Mouse (Mus musculus) stomach, postnatal 0 days (tissue): ENCODE measurements around the gene Zxdc. TPM values are rescaled to one million over a fixed set of nuclear protein-coding genes. Genes with fewer than 3 reads are reported as not detected.

Experiments used
- ATAC-seq: fragments of 200-750 bp; cut with Nextera tagmentation; 2 replicates; pipeline ENCODE4 v1.8.0; 2017; ENCODE audit not compliant: low FRiP score, low TSS enrichment
- DNase-seq: peaks from one replicate; pipeline ENCODE4 v3.0.0-alpha.2; 2016; ENCODE audit warnings: low spot score
- H3K27ac ChIP-seq: fragments of 300-500 bp; sonication (generic); replicated peaks from 2 replicates; pipeline ENCODE4 v1.5.1; 2014; ENCODE audit warnings: mild to moderate bottlenecking, control low read depth
- H3K27me3 ChIP-seq: fragments of 300-500 bp; sonication (generic); 2 replicates; pipeline ENCODE4 v1.6.1; 2014; ENCODE audit warnings: low read length; ENCODE audit not compliant: control insufficient read depth, insufficient read depth
- H3K36me3 ChIP-seq: fragments of 300-500 bp; sonication (generic); 2 replicates; pipeline ENCODE4 v1.6.1; 2014; ENCODE audit warnings: low read length, mixed read lengths; ENCODE audit not compliant: control insufficient read depth, insufficient read depth
- H3K4me1 ChIP-seq: fragments of 300-500 bp; sonication (generic); replicated peaks from 2 replicates; pipeline ENCODE4 v1.6.1; 2014; ENCODE audit warnings: antibody characterized with exemption; ENCODE audit not compliant: control insufficient read depth, insufficient read depth
- H3K4me2 ChIP-seq: fragments of 300-500 bp; sonication (generic); replicated peaks from 2 replicates; pipeline ENCODE4 v1.6.1; 2014; ENCODE audit warnings: low read depth, mild to moderate bottlenecking, control low read depth, moderate library complexity
- H3K4me3 ChIP-seq: fragments of 300-500 bp; sonication (generic); 2 replicates; pipeline ENCODE4 v1.5.1; 2014; ENCODE audit warnings: low read depth, low read length, control low read depth
- H3K9ac ChIP-seq: fragments of 300-500 bp; sonication (generic); 2 replicates; pipeline ENCODE4 v1.6.1; 2014; ENCODE audit warnings: mild to moderate bottlenecking, low read length, control low read depth, mixed read lengths
- H3K9me3 ChIP-seq: fragments of 300-500 bp; sonication (generic); 2 replicates; pipeline ENCODE4 v1.6.1; 2016; ENCODE audit warnings: low read length; ENCODE audit not compliant: control insufficient read depth
- CTCF ChIP-seq: IDR thresholded peaks from 2 replicates; pipeline ENCODE4 v1.5.1; 2016; ENCODE audit warnings: antibody characterized with exemption, low read depth, mild to moderate bottlenecking, moderate library complexity
- EP300 ChIP-seq: optimal IDR thresholded peaks from 2 replicates; pipeline ENCODE3; 2016; ENCODE audit warnings: antibody characterized with exemption
- whole genome bisulfite sequencing: fragments of 180-500 bp; shearing (Covaris S2); extraction: QIAGEN DNeasy Blood & Tissue Kit; methylation state at CpG from one replicate; pipeline ENCODE4 v1.1.7; 2014; 5-methylcytosine and 5-hydroxymethylcytosine counted together
- polyA plus RNA-seq: library from polyadenylated mRNA; unstranded; fragments of >200 nt; fragmentation: Nextera tagmentation; extraction: Ambion mirVana; gene quantifications from 2 replicates; pipeline ENCODE4 v1.2.1, GENCODE M21; 2015

Zxdc gene
- polyA plus RNA-seq, 1 experiment from 2014 or later: 4.7 TPM

GRCm38 (mm10) chr6:90411926-90412325 lies 42.6 kb downstream of the Zxdc start:
- no peaks in the 10 kb centered on the region for H3K4me1 ChIP-seq
- ATAC-seq (no peak), DNase-seq (no peak)
- H3K9ac ChIP-seq: no peak overlapping the region
- H3K4me3 ChIP-seq: no peak overlapping the region
- no peak overlapping the region for H3K4me2 ChIP-seq
- WGBS: 80% methylated on average over 7 of the region's 7 CpGs
- H3K36me3 ChIP-seq: no peaks in the 10 kb centered on the region
- no peak for TF ChIP-seq EP300
- no peak for TF ChIP-seq CTCF
- H3K27ac ChIP-seq: no peak overlapping the region
- no peaks in the 10 kb centered on the region for H3K9me3 ChIP-seq
- H3K27me3 ChIP-seq: no peaks in the 10 kb centered on the region

- TF ChIP-seq CTCF: peak; percentile 97
- TF ChIP-seq EP300: no peak
- H3K4me3 ChIP-seq: no peak overlapping the region
- H3K9me3 ChIP-seq: no peaks in the 10 kb centered on the region
- peak overlapping the region; percentile 41 for H3K4me2 ChIP-seq
- H3K27ac ChIP-seq: no peak overlapping the region
- H3K27me3 ChIP-seq: no peaks in the 10 kb centered on the region
- no peaks in the 10 kb centered on the region for H3K4me1 ChIP-seq
- no peaks in the 10 kb centered on the region for H3K36me3 ChIP-seq
- no peak overlapping the region; the same call in 1 of the 2 replicates for H3K9ac ChIP-seq
- DNase-seq: peak; percentile 77
- peak; percentile 76 for ATAC-seq
- WGBS: 5% methylated on average over 14 of the region's 14 CpGs
Measured at GRCm38 (mm10) chr6:90422565-90422964, 53.3 kb downstream of the Zxdc start.

DNA sequence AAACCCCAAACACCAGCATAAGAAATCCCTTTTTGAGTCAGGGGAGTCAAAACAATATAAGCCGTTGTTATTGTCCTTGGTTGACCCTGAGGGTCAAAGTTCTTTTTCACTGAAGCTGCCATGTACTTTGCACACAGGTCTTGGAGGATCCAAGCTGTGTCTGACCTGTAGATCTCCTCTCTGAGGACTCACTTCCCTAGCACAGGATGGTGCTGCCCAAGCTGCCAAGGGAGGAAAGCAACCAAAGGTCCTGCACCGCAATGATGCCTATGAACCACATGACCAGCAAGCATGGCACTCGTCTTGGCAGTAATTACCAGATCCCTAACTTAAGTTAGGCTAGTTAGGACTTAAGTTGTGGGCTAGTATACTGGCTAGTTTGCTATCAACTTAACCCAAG lies 56.1 kb downstream of the Zxdc start:
- H3K4me2 ChIP-seq: no peak overlapping the region
- DNase-seq (no peak), ATAC-seq (no peak)
- H3K9me3 ChIP-seq: no peaks in the 10 kb centered on the region
- TF ChIP-seq CTCF: no peak
- no peak for TF ChIP-seq EP300
- H3K4me1 ChIP-seq: no peaks in the 10 kb centered on the region; the same call in 1 of the 2 replicates
- no peak overlapping the region for H3K9ac ChIP-seq
- no peaks in the 10 kb centered on the region for H3K36me3 ChIP-seq
- H3K4me3 ChIP-seq: no peak overlapping the region
- 80% methylated on average over 3 of the region's 3 CpGs for WGBS
- H3K27ac ChIP-seq: no peak overlapping the region
- H3K27me3 ChIP-seq: no peaks in the 10 kb centered on the region

GRCm38 (mm10) chr6:90426003-90426402 lies 56.7 kb downstream of the Zxdc start:
- WGBS: 55% methylated on average over 4 of the region's 4 CpGs
- no peak overlapping the region for H3K27ac ChIP-seq

DNA sequence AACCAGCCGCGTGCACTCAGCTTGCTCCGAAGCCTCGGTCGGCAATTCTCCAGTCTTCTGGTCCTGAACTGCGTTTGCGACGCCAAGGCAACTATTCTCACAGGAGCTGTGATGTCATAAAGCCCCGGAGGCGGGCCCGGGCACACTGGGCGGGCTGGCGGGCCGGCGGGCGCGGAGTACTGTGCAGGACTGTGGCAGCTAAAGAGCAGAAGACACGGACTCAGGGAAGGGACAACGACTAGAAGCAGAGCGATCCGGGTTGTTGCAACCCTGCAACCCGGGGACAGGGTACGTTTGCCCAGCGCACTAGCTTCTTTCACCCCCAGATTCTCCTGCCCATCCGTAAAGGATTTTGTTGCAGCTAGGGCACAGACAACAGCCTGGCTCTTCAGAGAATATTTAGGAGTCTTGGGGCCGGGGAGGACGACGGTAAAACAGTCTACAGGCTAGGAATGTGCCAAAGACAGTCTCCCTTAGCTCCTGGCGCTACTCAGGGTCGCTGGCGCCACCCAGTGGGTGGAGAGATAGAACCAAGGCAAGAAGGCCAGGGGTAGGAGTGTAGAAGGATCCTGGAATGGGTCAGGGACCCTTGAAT lies 59.2 kb downstream of the Zxdc start, which contains the start of gene Cfap100:
TSS of gene Cfap100 (minus strand) at position 418 of the 595 bp plus-strand sequence.
- no peaks in the 10 kb centered on the region for H3K27me3 ChIP-seq
- peak; percentile 81 for DNase-seq
- peak within 1 kb of the TSS; percentile 79 for H3K4me2 ChIP-seq
- H3K27ac ChIP-seq: 0 out of 2 replicates have a peak within 1 kb of the TSS, but pooled peaks have one; percentile 18
- H3K36me3 ChIP-seq: no peaks in the 10 kb centered on the region
- peak within 1 kb of the TSS; percentile 43 for H3K9ac ChIP-seq
- H3K4me1 ChIP-seq: no peaks in the 10 kb centered on the region; the same call in 1 of the 2 replicates
- H3K9me3 ChIP-seq: no peaks in the 10 kb centered on the region
- H3K4me3 ChIP-seq: peak within 1 kb of the TSS; percentile 39
- peak; percentile 79 for ATAC-seq
- TF ChIP-seq EP300: no peak
- peak; percentile 81 for TF ChIP-seq CTCF
- WGBS: 1% methylated on average over 31 of the region's 31 CpGs

More at GRCm38 (mm10) chr6:90426003-90426402, 56.7 kb downstream of the Zxdc start:
- Histone ChIP-seq H3K9ac (no peak overlapping the region), H3K4me2 (no peak overlapping the region), H3K27me3 (no peaks in the 10 kb centered on the region), H3K9me3 (no peaks in the 10 kb centered on the region), H3K36me3 (no peaks in the 10 kb centered on the region), H3K4me1 (no peaks in the 10 kb centered on the region; the same call in 1 of the 2 replicates), H3K4me3 (no peak overlapping the region)
- DNase-seq (no peak), ATAC-seq (no peak)
- TF ChIP-seq CTCF: no peak
- TF ChIP-seq EP300: no peak

GRCm38 (mm10) chr6:90429911-90430310 lies 60.6 kb downstream of the Zxdc start:
- no peak for DNase-seq
- 78% methylated on average over 14 of the region's 14 CpGs for WGBS

More at GRCm38 (mm10) chr6:90429911-90430310, 60.6 kb downstream of the Zxdc start:
- TF ChIP-seq EP300: no peak
- no peaks in the 10 kb centered on the region for H3K36me3 ChIP-seq
- no peak overlapping the region for H3K27ac ChIP-seq
- H3K4me2 ChIP-seq: no peak overlapping the region
- H3K4me3 ChIP-seq: no peak overlapping the region
- H3K9me3 ChIP-seq: no peaks in the 10 kb centered on the region
- no peak for ATAC-seq
- H3K9ac ChIP-seq: no peak overlapping the region
- H3K27me3 ChIP-seq: no peaks in the 10 kb centered on the region
- no peaks in the 10 kb centered on the region; the same call in 1 of the 2 replicates for H3K4me1 ChIP-seq
